Mouse (Mus musculus) E14TG2a.4 (cell line): Measurements from ENCODE around the gene Cdc42ep4.
A peak's percentile ranks its signal among the peaks of the same experiment; 100 is the strongest.

Experiments used
- H3K27me3 ChIP-seq: 2 replicates; pipeline ENCODE4 v1.6.1; 2014; ENCODE audit warnings: low read length, control low read depth; ENCODE audit not compliant: insufficient read depth
- H3K36me3 ChIP-seq: 2 replicates; pipeline ENCODE4 v1.6.1; 2014; ENCODE audit warnings: low read length, control low read depth; ENCODE audit not compliant: insufficient read depth
- H3K4me1 ChIP-seq: replicated peaks from 2 replicates; pipeline ENCODE4 v1.6.1; 2014; ENCODE audit warnings: low read depth, low read length, control low read depth
- H3K4me3 ChIP-seq: replicated peaks from 2 replicates; pipeline ENCODE4 v1.5.1; 2014; ENCODE audit warnings: mild to moderate bottlenecking, low read length
- H3K9me3 ChIP-seq: 2 replicates; pipeline ENCODE4 v1.6.1; 2014; ENCODE audit warnings: low read length, control low read depth
- CTCF ChIP-seq: conservative IDR thresholded peaks from 2 replicates; pipeline ENCODE4 v1.5.1; 2014; ENCODE audit warnings: low read length
- NANOG ChIP-seq: IDR thresholded peaks from 2 replicates; pipeline ENCODE4 v1.6.1; 2014; ENCODE audit warnings: borderline replicate concordance, low read length, mixed read lengths
- POU5F1 ChIP-seq: IDR thresholded peaks from 2 replicates; pipeline ENCODE4 v1.6.1; 2014; ENCODE audit warnings: low read length, borderline replicate concordance

Gene Cdc42ep4

GRCm38 (mm10) chr11:113747725-113748380 is 3.8 kb downstream of the Cdc42ep4 start:
- no peaks in the 10 kb centered on the region for H3K9me3 ChIP-seq
- peaks cover 47% of the 10 kb centered on the region for H3K36me3 ChIP-seq
- no peaks in the 10 kb centered on the region for H3K27me3 ChIP-seq
- peaks cover 69% of the 10 kb centered on the region for H3K4me1 ChIP-seq
- TF ChIP-seq POU5F1: no peak
- no peak for TF ChIP-seq CTCF
- no peak for TF ChIP-seq NANOG
- H3K4me3 ChIP-seq: peak overlapping the region; percentile 94

GRCm38 (mm10) chr11:113747056-113747455 is 4.6 kb downstream of the Cdc42ep4 start:
- Histone ChIP-seq H3K4me1 (peaks cover 68% of the 10 kb centered on the region), H3K27me3 (no peaks in the 10 kb centered on the region), H3K9me3 (no peaks in the 10 kb centered on the region), H3K36me3 (peaks cover 55% of the 10 kb centered on the region), H3K4me3 (peak overlapping the region; percentile 94)
- TF ChIP-seq CTCF: no peak
- no peak for TF ChIP-seq POU5F1
- TF ChIP-seq NANOG: no peak

- TF ChIP-seq CTCF (no peak), POU5F1 (no peak), NANOG (no peak)
- Histone ChIP-seq H3K36me3 (peaks cover 66% of the 10 kb centered on the region), H3K4me3 (no peak overlapping the region), H3K9me3 (no peaks in the 10 kb centered on the region), H3K27me3 (no peaks in the 10 kb centered on the region), H3K4me1 (peaks cover 77% of the 10 kb centered on the region)
Measured at GRCm38 (mm10) chr11:113745961-113746360, 5.7 kb downstream of the Cdc42ep4 start.

- no peaks in the 10 kb centered on the region for H3K27me3 ChIP-seq
Measured at GRCm38 (mm10) chr11:113742998-113743397, 8.7 kb downstream of the Cdc42ep4 start.

GRCm38 (mm10) chr11:113740100-113740499 is 11.6 kb downstream of the Cdc42ep4 start:
- TF ChIP-seq CTCF (no peak), POU5F1 (no peak), NANOG (no peak)
- Histone ChIP-seq H3K27me3 (no peaks in the 10 kb centered on the region), H3K9me3 (peaks cover 5% of the 10 kb centered on the region; the same call in 1 of the 2 replicates), H3K4me1 (peaks cover 82% of the 10 kb centered on the region), H3K36me3 (peaks cover 94% of the 10 kb centered on the region), H3K4me3 (no peak overlapping the region)

More at GRCm38 (mm10) chr11:113742998-113743397, 8.7 kb downstream of the Cdc42ep4 start:
- peaks cover 81% of the 10 kb centered on the region for H3K4me1 ChIP-seq
- H3K36me3 ChIP-seq: peaks cover 80% of the 10 kb centered on the region
- H3K9me3 ChIP-seq: no peaks in the 10 kb centered on the region
- no peak overlapping the region for H3K4me3 ChIP-seq
- TF ChIP-seq NANOG (no peak), CTCF (peak; percentile 92)

GRCm38 (mm10) chr11:113739213-113739612 is 12.5 kb downstream of the Cdc42ep4 start:
- Histone ChIP-seq H3K27me3 (no peaks in the 10 kb centered on the region), H3K36me3 (peaks cover 90% of the 10 kb centered on the region)

GRCm38 (mm10) chr11:113737912-113738311 is 13.8 kb downstream of the Cdc42ep4 start:
- TF ChIP-seq POU5F1: no peak
- TF ChIP-seq NANOG: no peak
- no peak for TF ChIP-seq CTCF

More at GRCm38 (mm10) chr11:113739213-113739612, 12.5 kb downstream of the Cdc42ep4 start:
- Histone ChIP-seq H3K9me3 (peaks cover 5% of the 10 kb centered on the region; the same call in 1 of the 2 replicates), H3K4me1 (peaks cover 90% of the 10 kb centered on the region), H3K4me3 (peak overlapping the region; percentile 17; the same call in 1 of the 2 replicates)
- TF ChIP-seq POU5F1: no peak
- no peak for TF ChIP-seq CTCF
- TF ChIP-seq NANOG: no peak

GRCm38 (mm10) chr11:113737553-113737854 is 14.2 kb downstream of the Cdc42ep4 start:
- no peak for TF ChIP-seq POU5F1
- no peak for TF ChIP-seq CTCF
- no peak for TF ChIP-seq NANOG
- peaks cover 5% of the 10 kb centered on the region; the same call in 1 of the 2 replicates for H3K9me3 ChIP-seq
- no peak overlapping the region for H3K4me3 ChIP-seq
- peaks cover 93% of the 10 kb centered on the region for H3K36me3 ChIP-seq
- peaks cover 99% of the 10 kb centered on the region for H3K4me1 ChIP-seq
- H3K27me3 ChIP-seq: no peaks in the 10 kb centered on the region

More at GRCm38 (mm10) chr11:113737912-113738311, 13.8 kb downstream of the Cdc42ep4 start:
- peaks cover 93% of the 10 kb centered on the region for H3K36me3 ChIP-seq
- H3K4me3 ChIP-seq: no peak overlapping the region
- no peaks in the 10 kb centered on the region for H3K27me3 ChIP-seq
- H3K4me1 ChIP-seq: peaks cover 98% of the 10 kb centered on the region
- H3K9me3 ChIP-seq: peaks cover 5% of the 10 kb centered on the region; the same call in 1 of the 2 replicates
